Mouse (Mus musculus) MEL (cell line): ENCODE measurements around the gene Gdi2. TPM values are rescaled to one million over a fixed set of nuclear protein-coding genes. Genes with fewer than 3 reads are reported as not detected.

Source experiments
- DNase-seq: peaks from one replicate; pipeline ENCODE4 v3.0.0; 2011; ENCODE audit warnings: low read depth, low spot score
- H3K27ac ChIP-seq: 2 replicates; pipeline ENCODE4 v1.5.1; 2012; ENCODE audit warnings: low read depth, mild to moderate bottlenecking, control low read depth, low read length, moderate library complexity; ENCODE audit not compliant: control insufficient read depth
- H3K27me3 ChIP-seq, 2 experiments: fragments of 150-350 bp in 1 of 2; sonication (generic) in 1 of 2; 2 replicates each; pipeline ENCODE4 v1.6.1; 2012; ENCODE audit warnings: low read length in 2 of 2, mild to moderate bottlenecking in 2 of 2, improper control_type of control experiment in 1 of 2, moderate library complexity in 1 of 2; ENCODE audit not compliant: insufficient read depth in 2 of 2, control insufficient read depth in 1 of 2
- H3K36me3 ChIP-seq, 2 experiments: 2 replicates each; pipeline ENCODE4 v1.6.1; 2012 to 2014; ENCODE audit warnings: low read length in 2 of 2, improper control_type of control experiment in 1 of 2, inconsistent platforms in 1 of 2, mild to moderate bottlenecking in 1 of 2; ENCODE audit not compliant: insufficient read depth in 2 of 2, control insufficient read depth in 1 of 2
- H3K4me1 ChIP-seq, 2 experiments: fragments of 150-350 bp in 1 of 2; sonication (generic) in 1 of 2; 2 replicates each; pipeline ENCODE4 v1.6.1; 2012; ENCODE audit warnings: low read length in 2 of 2, improper control_type of control experiment in 1 of 2, mild to moderate bottlenecking in 1 of 2; ENCODE audit not compliant: insufficient read depth in 2 of 2, control insufficient read depth in 1 of 2
- H3K4me3 ChIP-seq, 2 experiments: fragments of 150-350 bp in 1 of 2; sonication (generic) in 1 of 2; 2 replicates each; pipeline ENCODE4 v1.5.1; 2012; ENCODE audit warnings: low read depth in 2 of 2, low read length in 2 of 2, mild to moderate bottlenecking in 2 of 2, moderate library complexity in 2 of 2, control low read depth in 1 of 2, improper control_type of control experiment in 1 of 2; ENCODE audit not compliant: control insufficient read depth in 1 of 2, insufficient read depth in 1 of 2
- H3K79me2 ChIP-seq: 2 replicates; pipeline ENCODE4 v1.6.1; 2012; ENCODE audit warnings: mild to moderate bottlenecking, low read length, moderate library complexity; ENCODE audit not compliant: control insufficient read depth, poor library complexity, insufficient read depth
- H3K9ac ChIP-seq: 2 replicates; pipeline ENCODE4 v1.6.1; 2012; ENCODE audit warnings: low read depth, mild to moderate bottlenecking, control low read depth, low read length, moderate library complexity; ENCODE audit not compliant: control insufficient read depth, poor library complexity, severe bottlenecking
- H3K9me3 ChIP-seq: fragments of 150-350 bp; sonication (generic); replicated peaks from 2 replicates; pipeline ENCODE4 v1.6.1; 2012; ENCODE audit warnings: mild to moderate bottlenecking, low read length, improper control_type of control experiment, moderate library complexity; ENCODE audit not compliant: insufficient read depth
- CHD2 ChIP-seq: IDR thresholded peaks from 2 replicates; pipeline ENCODE4 v1.6.1; 2011; ENCODE audit warnings: low read length, improper control_type of control experiment
- CTCF ChIP-seq, 3 experiments: IDR thresholded peaks in 2 of 3; conservative IDR thresholded peaks in 1 of 3; 2 replicates each; pipeline ENCODE4 v1.5.1; 2011 to 2012; ENCODE audit warnings: low read length in 3 of 3, low read depth in 2 of 3, mild to moderate bottlenecking in 2 of 3, improper control_type of control experiment in 1 of 3, inconsistent platforms in 1 of 3, mixed read lengths in 1 of 3, moderate library complexity in 1 of 3; ENCODE audit not compliant: control insufficient read depth in 1 of 3, insufficient read depth in 1 of 3, poor library complexity in 1 of 3, severe bottlenecking in 1 of 3
- EP300 ChIP-seq, 2 experiments: IDR thresholded peaks; 2 replicates each; pipeline ENCODE4 v1.6.1; 2011; ENCODE audit warnings: improper control_type of control experiment in 2 of 2, low read length in 2 of 2, low read depth in 1 of 2, mild to moderate bottlenecking in 1 of 2
- GATA1 ChIP-seq: IDR thresholded peaks from 2 replicates; pipeline ENCODE4 v1.6.1; 2011; ENCODE audit warnings: low read depth, low read length, improper control_type of control experiment
- HCFC1 ChIP-seq: IDR thresholded peaks from 2 replicates; pipeline ENCODE4 v1.6.1; 2012; ENCODE audit warnings: low read depth, mild to moderate bottlenecking, inconsistent platforms, low read length, improper control_type of control experiment, moderate library complexity
- JUND ChIP-seq: IDR thresholded peaks from 2 replicates; pipeline ENCODE4 v1.6.1; 2011; ENCODE audit warnings: low read depth, mild to moderate bottlenecking, improper control_type of control experiment, low read length
- MAFK ChIP-seq: IDR thresholded peaks from 2 replicates; pipeline ENCODE4 v1.6.1; 2011; ENCODE audit warnings: low read depth, mild to moderate bottlenecking, low read length, improper control_type of control experiment, borderline replicate concordance
- MAZ ChIP-seq: IDR thresholded peaks from 2 replicates; pipeline ENCODE4 v1.6.1; 2012; ENCODE audit warnings: low read depth, mild to moderate bottlenecking, inconsistent platforms, low read length, improper control_type of control experiment
- MEF2A ChIP-seq: IDR thresholded peaks from 2 replicates; pipeline ENCODE4 v1.6.1; 2014; ENCODE audit warnings: low read depth, mild to moderate bottlenecking, inconsistent platforms, low read length, improper control_type of control experiment; ENCODE audit not compliant: poor library complexity, insufficient replicate concordance, severe bottlenecking; ENCODE audit errors: extremely low read depth
- MXI1 ChIP-seq: IDR thresholded peaks from 2 replicates; pipeline ENCODE4 v1.6.1; 2011; ENCODE audit warnings: mild to moderate bottlenecking, low read depth, low read length, improper control_type of control experiment
- MYB ChIP-seq: IDR thresholded peaks from 2 replicates; pipeline ENCODE4 v1.6.1; 2011; ENCODE audit warnings: mild to moderate bottlenecking, low read depth, low read length, improper control_type of control experiment
- MYC ChIP-seq: IDR thresholded peaks from 2 replicates; pipeline ENCODE4 v1.6.1; 2011; ENCODE audit warnings: low read depth, mild to moderate bottlenecking, low read length, improper control_type of control experiment, moderate library complexity
- NRF1 ChIP-seq: IDR thresholded peaks from 2 replicates; pipeline ENCODE4 v1.6.1; 2014; ENCODE audit warnings: low read depth, mild to moderate bottlenecking, inconsistent platforms, low read length, improper control_type of control experiment, moderate library complexity; ENCODE audit not compliant: poor library complexity, insufficient read depth, severe bottlenecking
- POLR2A ChIP-seq, 2 experiments: IDR thresholded peaks; 2 replicates each; pipeline ENCODE4 v1.6.1; 2011 to 2012; ENCODE audit warnings: low read length in 2 of 2, mild to moderate bottlenecking in 2 of 2, control low read depth in 1 of 2, improper control_type of control experiment in 1 of 2, low read depth in 1 of 2, moderate library complexity in 1 of 2; ENCODE audit not compliant: control insufficient read depth in 1 of 2, insufficient read depth in 1 of 2, poor library complexity in 1 of 2
- POLR2AphosphoS2 ChIP-seq: IDR thresholded peaks from 2 replicates; pipeline ENCODE4 v1.6.1; 2011; ENCODE audit warnings: low read length, improper control_type of control experiment
- POLR2AphosphoS5 ChIP-seq: IDR thresholded peaks from 2 replicates; pipeline ENCODE4 v1.6.1; 2012; ENCODE audit warnings: low read depth, borderline replicate concordance, mild to moderate bottlenecking, inconsistent platforms, low read length, moderate library complexity, mixed read lengths
- RAD21 ChIP-seq: IDR thresholded peaks from 2 replicates; pipeline ENCODE4 v1.6.1; 2011; ENCODE audit warnings: mild to moderate bottlenecking, low read depth, low read length, improper control_type of control experiment
- TAL1 ChIP-seq: IDR thresholded peaks from 2 replicates; pipeline ENCODE4 v1.6.1; 2012; ENCODE audit warnings: mild to moderate bottlenecking, inconsistent platforms, low read length, moderate library complexity, mixed read lengths
- TCF12 ChIP-seq: IDR thresholded peaks from 2 replicates; pipeline ENCODE4 v1.6.1; 2014; ENCODE audit warnings: low read depth, mild to moderate bottlenecking, inconsistent platforms, low read length, improper control_type of control experiment, moderate library complexity
- UBTF ChIP-seq: IDR thresholded peaks from 2 replicates; pipeline ENCODE4 v1.6.1; 2012; ENCODE audit warnings: low read depth, mild to moderate bottlenecking, inconsistent platforms, low read length, improper control_type of control experiment, moderate library complexity, borderline replicate concordance; ENCODE audit not compliant: insufficient read depth
- USF1 ChIP-seq: IDR thresholded peaks from 2 replicates; pipeline ENCODE4 v1.6.1; 2014; ENCODE audit warnings: low read depth, mild to moderate bottlenecking, inconsistent platforms, low read length, improper control_type of control experiment, moderate library complexity
- USF2 ChIP-seq, 2 experiments: IDR thresholded peaks; 2 replicates each; pipeline ENCODE4 v1.6.1; 2011 to 2012; ENCODE audit warnings: improper control_type of control experiment in 2 of 2, low read length in 2 of 2, borderline replicate concordance in 1 of 2, inconsistent platforms in 1 of 2, low read depth in 1 of 2, mild to moderate bottlenecking in 1 of 2; ENCODE audit not compliant: insufficient read depth in 1 of 2
- ZMIZ1 ChIP-seq: IDR thresholded peaks from 2 replicates; pipeline ENCODE4 v1.6.1; 2012; ENCODE audit warnings: low read depth, mild to moderate bottlenecking, inconsistent platforms, low read length, improper control_type of control experiment, moderate library complexity
- polyA plus RNA-seq, 2 experiments: library from polyadenylated mRNA; stranded (reverse) in 1 of 2; unstranded in 1 of 2; fragments of >175 nt in 1 of 2; fragments of >200 nt in 1 of 2; gene quantifications; 2 replicates each; pipeline versions ENCODE4 v1.2.1 to v1.2.4; 2012; ENCODE audit warnings: low replicate concordance in 2 of 2, low read depth in 1 of 2; ENCODE audit not compliant: insufficient read length in 2 of 2, insufficient read depth in 1 of 2, missing spikeins in 1 of 2
- total RNA-seq: library from RNA; depleted of rRNA; stranded (reverse); fragments of 300-350 nt; gene quantifications from 2 replicates; pipeline ENCODE4 v1.2.3, GENCODE M21; 2012

Gene Gdi2
- total and polyA plus RNA-seq, 3 experiments, result 244 to 470 (median 305) TPM

GRCm38 (mm10) chr13:3523459-3523858 lies 14.4 kb upstream of the Gdi2 start:
- peaks cover 0 to 13% of the 10 kb centered on the region in 2 experiments; a peak in 2 of 4 replicates for H3K36me3 ChIP-seq
- DNase-seq, result peak; percentile 66
- no peaks in the 10 kb centered on the region for H3K79me2 ChIP-seq
- no peak overlapping the region for H3K9ac ChIP-seq
- no peak overlapping the region for H3K27ac ChIP-seq
- peaks cover 2 to 23% of the 10 kb centered on the region in 2 experiments; a peak in 3 of 4 replicates for H3K4me1 ChIP-seq
- no peaks in the 10 kb centered on the region for H3K27me3 ChIP-seq
- no peaks in the 10 kb centered on the region for H3K9me3 ChIP-seq
- TF ChIP-seq TAL1 (no peak), MAZ (no peak), JUND (no peak), MAFK (no peak), POLR2A (IDR thresholded peaks at IDR 0.05; ENCODE audit: control insufficient read depth in 1 of 2, insufficient read depth in 1 of 2, low read depth in 1 of 2, low read length in 2 of 2, poor library complexity in 1 of 2) (no peak), POLR2AphosphoS2 (no peak), POLR2AphosphoS5 (no peak), TCF12 (no peak), EP300 (IDR thresholded peaks at IDR 0.05; ENCODE audit: low read depth in 1 of 2, low read length in 2 of 2) (no peak), ZMIZ1 (no peak), UBTF (no peak), HCFC1 (no peak), CTCF (IDR thresholded peaks at IDR 0.05 in 2 of 3, conservative IDR thresholded peaks at IDR 0.05 in 1 of 3; ENCODE audit: control insufficient read depth in 1 of 3, insufficient read depth in 1 of 3, low read depth in 2 of 3, low read length in 3 of 3, poor library complexity in 1 of 3, severe bottlenecking in 1 of 3) (no peak), MYB (no peak), USF2 (IDR thresholded peaks at IDR 0.05; ENCODE audit: borderline replicate concordance in 1 of 2, insufficient read depth in 1 of 2, low read depth in 1 of 2, low read length in 2 of 2) (no peak)
- H3K4me3 ChIP-seq, result no peak overlapping the region

DNA sequence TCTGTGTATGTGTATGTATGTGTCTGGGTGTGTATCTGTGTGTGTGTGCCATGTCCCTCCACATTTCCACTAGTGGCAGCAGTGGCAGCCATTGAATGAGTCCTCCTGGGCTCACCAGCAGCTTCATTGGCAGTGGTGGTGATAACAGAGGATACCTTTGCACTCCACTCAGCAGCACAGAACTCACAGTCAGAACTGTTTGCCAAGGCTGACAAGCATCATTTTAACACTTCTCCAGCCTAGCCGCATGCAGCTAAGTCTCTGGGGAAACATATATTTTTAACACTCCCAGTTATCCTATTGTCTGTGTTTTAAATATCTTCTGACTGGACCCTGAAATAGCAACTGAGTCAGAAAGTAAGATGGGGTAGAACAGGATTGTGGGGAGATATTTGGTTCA lies 13.9 kb upstream of the Gdi2 start:
- H3K27ac ChIP-seq, result no peak overlapping the region
- H3K27me3 ChIP-seq, result no peaks in the 10 kb centered on the region
- H3K4me1 ChIP-seq, result peaks cover 2 to 23% of the 10 kb centered on the region in 2 experiments; a peak in 3 of 4 replicates
- H3K4me3 ChIP-seq, result no peak overlapping the region
- H3K9me3 ChIP-seq, result no peaks in the 10 kb centered on the region
- no peak for DNase-seq
- peaks cover 0 to 15% of the 10 kb centered on the region in 2 experiments; a peak in 2 of 4 replicates for H3K36me3 ChIP-seq
- no peaks in the 10 kb centered on the region for H3K79me2 ChIP-seq
- no peak for TF ChIP-seq POLR2AphosphoS5
- no peak for TF ChIP-seq TCF12
- no peak for TF ChIP-seq CHD2
- no peak for TF ChIP-seq NRF1
- no peak for TF ChIP-seq POLR2AphosphoS2
- TF ChIP-seq USF2 (IDR thresholded peaks at IDR 0.05; ENCODE audit: borderline replicate concordance in 1 of 2, insufficient read depth in 1 of 2, low read depth in 1 of 2, low read length in 2 of 2), result no peak
- TF ChIP-seq RAD21, result no peak
- TF ChIP-seq ZMIZ1, result no peak
- TF ChIP-seq MXI1, result no peak
- TF ChIP-seq UBTF, result no peak
- no peak for TF ChIP-seq MAFK
- TF ChIP-seq USF1, result no peak
- TF ChIP-seq TAL1, result no peak
- no peak for TF ChIP-seq MYC
- TF ChIP-seq MEF2A, result no peak
- TF ChIP-seq GATA1, result no peak
- no peak for TF ChIP-seq MAZ
- H3K9ac ChIP-seq, result no peak overlapping the region
